Mouse (Mus musculus): Measurements from ENCODE around the gene Fhl3. TPM values are rescaled to one million over a fixed set of nuclear protein-coding genes. Genes with fewer than 3 reads are reported as not detected.

The Fhl3 gene
- polyA plus RNA-seq, 1 experiment from 2014 or later: 9.4 TPM

GRCm38 (mm10) chr4:124668078-124668477 lies 32.4 kb upstream of the Fhl3 start:
- peaks cover 5% of the 10 kb centered on the region; the same call in 1 of the 2 replicates for H3K4me1 ChIP-seq (replicated peaks; ENCODE audit: insufficient read depth, low read length)
- H3K27me3 ChIP-seq (ENCODE audit: insufficient read depth, low read length): peaks cover 27% of the 10 kb centered on the region
- H3K27ac ChIP-seq: no peak overlapping the region
- H3K4me2 ChIP-seq (ENCODE audit: low read length): no peak overlapping the region
- WGBS: 22% methylated on average over 8 of the region's 8 CpGs
- H3K36me3 ChIP-seq (ENCODE audit: insufficient read depth, low read length): no peaks in the 10 kb centered on the region
- H3K4me3 ChIP-seq (replicated peaks; ENCODE audit: low read depth, low read length): no peak overlapping the region
- DNase-seq (ENCODE audit: low spot score) (no peak), ATAC-seq (replicated peaks; ENCODE audit: low FRiP score, low read depth) (no peak)
- TF ChIP-seq CTCF (IDR thresholded peaks at IDR 0.05; ENCODE audit: low read depth): no peak
- H3K9me3 ChIP-seq (replicated peaks; ENCODE audit: low read length): no peaks in the 10 kb centered on the region
- H3K9ac ChIP-seq (ENCODE audit: low read depth, low read length): no peak overlapping the region

- Histone ChIP-seq H3K4me1 (replicated peaks; ENCODE audit: insufficient read depth, low read length) (peaks cover 5% of the 10 kb centered on the region; the same call in 1 of the 2 replicates), H3K36me3 (ENCODE audit: insufficient read depth, low read length) (no peaks in the 10 kb centered on the region), H3K4me2 (ENCODE audit: low read length) (no peak overlapping the region), H3K27ac (no peak overlapping the region), H3K4me3 (replicated peaks; ENCODE audit: low read depth, low read length) (no peak overlapping the region), H3K27me3 (ENCODE audit: insufficient read depth, low read length) (peaks cover 16% of the 10 kb centered on the region; the same call in 1 of the 2 replicates), H3K9me3 (replicated peaks; ENCODE audit: low read length) (no peaks in the 10 kb centered on the region), H3K9ac (ENCODE audit: low read depth, low read length) (no peak overlapping the region)
- WGBS: 65% methylated on average over 8 of the region's 8 CpGs
- DNase-seq (ENCODE audit: low spot score) (no peak), ATAC-seq (replicated peaks; ENCODE audit: low FRiP score, low read depth) (no peak)
- no peak for TF ChIP-seq CTCF (IDR thresholded peaks at IDR 0.05; ENCODE audit: low read depth)
Measured at GRCm38 (mm10) chr4:124670232-124670631, 30.3 kb upstream of the Fhl3 start.

- Histone ChIP-seq H3K27ac (no peak overlapping the region), H3K4me1 (replicated peaks; ENCODE audit: insufficient read depth, low read length) (peaks cover 5% of the 10 kb centered on the region; the same call in 1 of the 2 replicates), H3K9me3 (replicated peaks; ENCODE audit: low read length) (no peaks in the 10 kb centered on the region), H3K27me3 (ENCODE audit: insufficient read depth, low read length) (peaks cover 15% of the 10 kb centered on the region; the same call in 1 of the 2 replicates), H3K9ac (ENCODE audit: low read depth, low read length) (no peak overlapping the region), H3K4me3 (replicated peaks; ENCODE audit: low read depth, low read length) (no peak overlapping the region), H3K36me3 (ENCODE audit: insufficient read depth, low read length) (peaks cover 4% of the 10 kb centered on the region; the same call in 1 of the 2 replicates), H3K4me2 (ENCODE audit: low read length) (no peak overlapping the region)
- no peak for TF ChIP-seq CTCF (IDR thresholded peaks at IDR 0.05; ENCODE audit: low read depth)
- ATAC-seq (replicated peaks; ENCODE audit: low FRiP score, low read depth) (no peak), DNase-seq (ENCODE audit: low spot score) (no peak)
- WGBS: 25% methylated on average over 7 of the region's 7 CpGs
Measured at GRCm38 (mm10) chr4:124671583-124671982, 28.9 kb upstream of the Fhl3 start.

- DNase-seq (ENCODE audit: low spot score): no peak
- no peak; the same call in 1 of the 2 replicates for ATAC-seq (replicated peaks; ENCODE audit: low FRiP score, low read depth)
- Histone ChIP-seq H3K4me2 (ENCODE audit: low read length) (peak overlapping the region; percentile 23), H3K27me3 (ENCODE audit: insufficient read depth, low read length) (peaks cover 10% of the 10 kb centered on the region; the same call in 1 of the 2 replicates), H3K4me1 (replicated peaks; ENCODE audit: insufficient read depth, low read length) (peaks cover 5% of the 10 kb centered on the region; the same call in 1 of the 2 replicates), H3K27ac (no peak overlapping the region), H3K9ac (ENCODE audit: low read depth, low read length) (no peak overlapping the region), H3K36me3 (ENCODE audit: insufficient read depth, low read length) (peaks cover 11% of the 10 kb centered on the region; the same call in 1 of the 2 replicates), H3K9me3 (replicated peaks; ENCODE audit: low read length) (no peaks in the 10 kb centered on the region), H3K4me3 (replicated peaks; ENCODE audit: low read depth, low read length) (no peak overlapping the region)
- peak; percentile 11; the same call in 1 of the 2 replicates for TF ChIP-seq CTCF (IDR thresholded peaks at IDR 0.05; ENCODE audit: low read depth)
- 6% methylated on average over 30 of the region's 31 CpGs for WGBS
Measured at GRCm38 (mm10) chr4:124672347-124673320, 27.9 kb upstream of the Fhl3 start.

GRCm38 (mm10) chr4:124674334-124675032 lies 26.0 kb upstream of the Fhl3 start:
- Histone ChIP-seq H3K27ac (no peak overlapping the region), H3K9ac (ENCODE audit: low read depth, low read length) (no peak overlapping the region), H3K36me3 (ENCODE audit: insufficient read depth, low read length) (peaks cover 19% of the 10 kb centered on the region; the same call in 1 of the 2 replicates), H3K27me3 (ENCODE audit: insufficient read depth, low read length) (peaks cover 10% of the 10 kb centered on the region; the same call in 1 of the 2 replicates), H3K4me2 (ENCODE audit: low read length) (no peak overlapping the region), H3K4me1 (replicated peaks; ENCODE audit: insufficient read depth, low read length) (peaks cover 5% of the 10 kb centered on the region; the same call in 1 of the 2 replicates), H3K9me3 (replicated peaks; ENCODE audit: low read length) (no peaks in the 10 kb centered on the region), H3K4me3 (replicated peaks; ENCODE audit: low read depth, low read length) (no peak overlapping the region)
- 70% methylated on average over 17 of the region's 17 CpGs for WGBS
- no peak for TF ChIP-seq CTCF (IDR thresholded peaks at IDR 0.05; ENCODE audit: low read depth)
- ATAC-seq (replicated peaks; ENCODE audit: low FRiP score, low read depth) (no peak), DNase-seq (ENCODE audit: low spot score) (no peak)

GRCm38 (mm10) chr4:124675037-124675436 lies 25.5 kb upstream of the Fhl3 start:
- TF ChIP-seq CTCF (IDR thresholded peaks at IDR 0.05; ENCODE audit: low read depth): peak; percentile 87
- Histone ChIP-seq H3K9ac (ENCODE audit: low read depth, low read length) (no peak overlapping the region), H3K4me3 (replicated peaks; ENCODE audit: low read depth, low read length) (no peak overlapping the region), H3K27ac (no peak overlapping the region), H3K4me1 (replicated peaks; ENCODE audit: insufficient read depth, low read length) (peaks cover 5% of the 10 kb centered on the region; the same call in 1 of the 2 replicates), H3K36me3 (ENCODE audit: insufficient read depth, low read length) (peaks cover 20% of the 10 kb centered on the region; the same call in 1 of the 2 replicates), H3K4me2 (ENCODE audit: low read length) (no peak overlapping the region), H3K27me3 (ENCODE audit: insufficient read depth, low read length) (peaks cover 10% of the 10 kb centered on the region; the same call in 1 of the 2 replicates), H3K9me3 (replicated peaks; ENCODE audit: low read length) (no peaks in the 10 kb centered on the region)
- DNase-seq (ENCODE audit: low spot score) (peak; percentile 81), ATAC-seq (replicated peaks; ENCODE audit: low FRiP score, low read depth) (no peak)
- 5% methylated on average over 4 of the region's 4 CpGs for WGBS
